Mouse (Mus musculus): ENCODE measurements at regions not wholly inside any gene's neighbourhood (a gene's known extent, or its start where the extent isn't known, plus 50 kb on each side); places are given as distances from the start of the nearest gene placed in this dataset.
"Not testable (repeated sequence)": the region's sequence is repeated elsewhere in the genome, so short reads cannot be mapped to it uniquely, and the experiment has no call there.

DNA sequence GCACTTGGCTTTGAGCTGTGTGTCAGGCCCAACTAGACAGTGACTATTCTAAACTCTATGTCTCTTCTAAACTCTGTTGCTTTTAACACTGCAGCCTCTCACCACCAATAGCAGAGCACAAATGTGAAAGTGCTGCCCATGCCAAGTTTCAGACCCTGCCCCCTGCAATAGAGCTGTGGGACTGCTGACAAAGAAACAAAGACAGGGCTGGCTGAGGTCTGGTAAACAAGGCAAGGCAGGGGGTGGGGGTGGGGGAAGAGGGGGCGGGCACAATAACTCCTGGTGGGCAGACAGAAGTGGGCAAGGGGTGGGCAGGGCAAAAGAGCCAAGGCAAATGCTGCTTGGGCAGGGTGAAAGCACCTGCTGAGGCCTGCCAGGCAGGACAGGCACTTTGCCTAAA is 172.9 kb upstream of the 9130204L05Rik start:
- H3K4me3 ChIP-seq (ENCODE audit: insufficient read depth, low read depth, low read length) = no peak overlapping the region
- H3K9ac ChIP-seq (ENCODE audit: low read depth, low read length) = no peak overlapping the region
- no peaks in the 10 kb centered on the region for H3K27me3 ChIP-seq (ENCODE audit: control insufficient read depth, insufficient read depth, low read length)
- H3K4me1 ChIP-seq (ENCODE audit: control insufficient read depth, insufficient read depth, low read length) = no peaks in the 10 kb centered on the region
- H3K79me2 ChIP-seq (ENCODE audit: control insufficient read depth, insufficient read depth, low read length) = no peaks in the 10 kb centered on the region
- TF ChIP-seq CTCF (IDR thresholded peaks at IDR 0.05; ENCODE audit: low read depth, low read length) (no peak), POLR2A (IDR thresholded peaks at IDR 0.05; ENCODE audit: extremely low read depth, insufficient read depth, low read length) (no peak)
- no peaks in the 10 kb centered on the region for H3K36me3 ChIP-seq (ENCODE audit: control insufficient read depth, insufficient read depth, low read length)
- no peak overlapping the region for H3K27ac ChIP-seq (replicated peaks; ENCODE audit: insufficient read depth, low read depth, low read length)
- DNase-seq (ENCODE audit: extremely low read depth, low read depth, low spot score) = no peak
- 0% methylated on average over 1 of the region's 1 CpGs for WGBS

DNA sequence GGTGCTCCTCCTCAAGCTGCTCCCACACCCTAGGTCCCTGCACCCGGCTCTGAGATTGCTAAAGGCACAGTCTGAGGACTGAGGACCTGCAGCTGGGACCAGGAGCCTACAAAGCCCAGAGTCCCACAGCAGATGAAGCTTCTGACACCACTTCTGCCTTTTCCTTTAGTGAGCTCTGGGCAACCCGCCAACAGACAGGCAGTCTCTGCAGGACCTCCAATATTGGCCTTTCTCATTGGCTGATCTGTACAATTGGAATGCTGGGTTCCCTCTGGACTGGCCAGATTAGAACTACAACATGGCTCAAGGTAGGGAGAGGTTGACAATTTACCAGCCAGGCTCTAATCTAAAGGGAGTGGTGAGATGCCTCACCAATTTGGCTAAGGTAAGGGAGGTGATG is 164.3 kb upstream of the 9130204L05Rik start:
- H3K27me3 ChIP-seq (ENCODE audit: control insufficient read depth, insufficient read depth, low read length); H3K27ac ChIP-seq (replicated peaks; ENCODE audit: insufficient read depth, low read depth, low read length); DNase-seq (ENCODE audit: extremely low read depth, low read depth, low spot score); H3K79me2 ChIP-seq (ENCODE audit: control insufficient read depth, insufficient read depth, low read length); H3K4me1 ChIP-seq (ENCODE audit: control insufficient read depth, insufficient read depth, low read length); H3K9ac ChIP-seq (ENCODE audit: low read depth, low read length); H3K4me3 ChIP-seq (ENCODE audit: insufficient read depth, low read depth, low read length); H3K36me3 ChIP-seq (ENCODE audit: control insufficient read depth, insufficient read depth, low read length): not testable (repeated sequence)
- 79% methylated on average over 2 of the region's 2 CpGs for WGBS

DNA sequence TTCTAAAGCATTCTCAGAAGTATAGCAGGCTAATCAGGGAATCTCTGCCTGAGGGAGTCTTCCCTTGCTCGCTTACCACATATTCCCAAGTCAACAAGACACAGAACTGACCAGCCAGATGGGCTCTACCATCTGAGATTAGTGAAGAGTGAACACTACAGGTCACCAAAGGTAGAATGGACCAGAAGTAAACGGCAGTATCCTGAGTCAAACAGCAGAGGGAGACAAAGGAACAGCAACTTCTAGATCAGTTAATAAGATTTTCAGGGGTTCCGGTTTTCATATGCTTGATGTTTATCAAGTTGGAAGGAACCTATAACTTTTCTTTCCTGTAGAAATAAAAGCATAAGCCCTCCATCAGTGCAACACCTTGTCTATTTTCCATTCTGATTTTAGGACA is 132.6 kb upstream of the 9130204L05Rik start:
- no peaks in the 10 kb centered on the region for H3K27me3 ChIP-seq (ENCODE audit: control insufficient read depth, insufficient read depth, low read length)
- H3K79me2 ChIP-seq (ENCODE audit: control insufficient read depth, insufficient read depth, low read length) = no peaks in the 10 kb centered on the region
- H3K9ac ChIP-seq (ENCODE audit: low read depth, low read length) = no peak overlapping the region
- no peaks in the 10 kb centered on the region for H3K4me1 ChIP-seq (ENCODE audit: control insufficient read depth, insufficient read depth, low read length)
- H3K4me3 ChIP-seq (ENCODE audit: insufficient read depth, low read depth, low read length) = no peak overlapping the region
- DNase-seq (ENCODE audit: extremely low read depth, low read depth, low spot score) = peak; percentile 2
- no peak overlapping the region for H3K27ac ChIP-seq (replicated peaks; ENCODE audit: insufficient read depth, low read depth, low read length)
- 53% methylated on average over 3 of the region's 3 CpGs for WGBS
- H3K36me3 ChIP-seq (ENCODE audit: control insufficient read depth, insufficient read depth, low read length) = no peaks in the 10 kb centered on the region
- TF ChIP-seq POLR2A (IDR thresholded peaks at IDR 0.05; ENCODE audit: extremely low read depth, insufficient read depth, low read length) = no peak
- no peak for TF ChIP-seq CTCF (IDR thresholded peaks at IDR 0.05; ENCODE audit: low read depth, low read length)

DNA sequence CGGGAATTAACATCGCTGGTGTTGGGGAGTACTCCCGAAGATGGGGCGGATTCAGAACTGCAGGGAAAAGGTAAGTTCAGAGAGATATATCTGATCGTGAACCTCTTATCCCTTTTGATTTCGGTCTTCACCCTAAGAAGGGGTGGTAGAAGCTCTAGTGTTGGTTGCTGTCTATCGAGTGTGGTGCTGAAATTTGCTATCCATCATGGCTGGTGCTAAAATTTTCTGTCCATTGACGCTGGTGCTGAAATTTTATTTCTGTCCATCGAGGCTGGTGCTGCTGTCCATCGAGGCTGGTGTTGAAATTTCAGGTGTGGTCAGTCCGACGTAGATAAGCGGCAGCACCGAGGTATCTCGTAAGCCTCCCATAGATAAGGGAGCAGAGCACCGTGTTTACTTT is 122.7 kb upstream of the 9130204L05Rik start:
- H3K4me3 ChIP-seq (ENCODE audit: insufficient read depth, low read depth, low read length) = no peak overlapping the region
- TF ChIP-seq CTCF (IDR thresholded peaks at IDR 0.05; ENCODE audit: low read depth, low read length) = no peak
- TF ChIP-seq POLR2A (IDR thresholded peaks at IDR 0.05; ENCODE audit: extremely low read depth, insufficient read depth, low read length) = no peak
- no peak overlapping the region for H3K27ac ChIP-seq (replicated peaks; ENCODE audit: insufficient read depth, low read depth, low read length)
- DNase-seq (ENCODE audit: extremely low read depth, low read depth, low spot score) = no peak
- H3K27me3 ChIP-seq (ENCODE audit: control insufficient read depth, insufficient read depth, low read length) = no peaks in the 10 kb centered on the region
- H3K9ac ChIP-seq (ENCODE audit: low read depth, low read length) = no peak overlapping the region
- H3K36me3 ChIP-seq (ENCODE audit: control insufficient read depth, insufficient read depth, low read length) = no peaks in the 10 kb centered on the region
- WGBS = 86% methylated on average over 16 of the region's 16 CpGs
- no peaks in the 10 kb centered on the region for H3K79me2 ChIP-seq (ENCODE audit: control insufficient read depth, insufficient read depth, low read length)
- no peaks in the 10 kb centered on the region for H3K4me1 ChIP-seq (ENCODE audit: control insufficient read depth, insufficient read depth, low read length)

All from liver, adult 2 months (tissue).